Mouse (Mus musculus) frontal cortex, postnatal 10 days (tissue): Measurements from ENCODE around the gene Elmod3.
A peak's percentile ranks its signal among the peaks of the same experiment; 100 is the strongest.

Source experiments
- DNase-seq, 2 experiments: peaks; one replicate each; pipeline ENCODE4 v3.0.0; 2022; ENCODE audit warnings: low spot score in 2 of 2, mixed read lengths in 1 of 2

The Elmod3 gene

DNA sequence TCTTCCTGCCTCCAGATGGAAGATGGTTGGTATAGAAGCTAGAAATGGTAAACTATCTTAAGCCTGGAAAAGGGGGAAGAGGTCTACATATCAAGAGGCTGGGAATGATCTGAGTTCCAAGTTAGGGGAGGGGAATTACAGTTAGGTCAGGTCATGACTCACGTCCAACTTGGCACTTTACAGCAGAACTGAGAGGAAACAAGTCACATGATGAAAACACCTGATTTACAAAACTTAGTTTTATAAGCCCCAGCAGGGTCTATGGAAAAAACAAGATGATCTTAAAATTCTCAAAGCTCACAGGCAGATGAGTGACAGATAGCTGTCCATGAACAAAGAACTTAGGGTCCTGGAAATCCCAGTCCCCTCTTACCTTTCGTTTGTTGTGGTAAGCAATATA lies 16.9 kb upstream of the Elmod3 start:
- no peak for DNase-seq

DNA sequence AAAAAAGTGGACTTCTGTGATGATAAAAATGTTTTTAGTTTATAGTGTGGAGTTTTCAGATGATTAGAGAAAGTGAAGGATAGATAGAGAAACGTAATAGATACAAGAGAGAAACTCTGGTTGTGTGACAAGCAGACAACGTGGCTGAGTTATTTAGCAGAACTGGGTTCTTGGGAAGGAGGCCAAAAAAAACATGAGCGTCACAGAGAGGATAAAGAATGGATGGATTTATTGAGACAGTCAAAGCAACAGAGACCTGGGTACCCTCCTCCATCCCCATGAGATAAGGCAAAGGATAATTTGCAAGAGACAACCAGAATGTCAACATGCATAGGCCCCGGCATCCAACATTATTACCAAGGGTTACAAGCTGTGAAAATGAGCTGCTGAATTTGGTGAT lies 12.0 kb upstream of the Elmod3 start:
- DNase-seq, result no peak

DNA sequence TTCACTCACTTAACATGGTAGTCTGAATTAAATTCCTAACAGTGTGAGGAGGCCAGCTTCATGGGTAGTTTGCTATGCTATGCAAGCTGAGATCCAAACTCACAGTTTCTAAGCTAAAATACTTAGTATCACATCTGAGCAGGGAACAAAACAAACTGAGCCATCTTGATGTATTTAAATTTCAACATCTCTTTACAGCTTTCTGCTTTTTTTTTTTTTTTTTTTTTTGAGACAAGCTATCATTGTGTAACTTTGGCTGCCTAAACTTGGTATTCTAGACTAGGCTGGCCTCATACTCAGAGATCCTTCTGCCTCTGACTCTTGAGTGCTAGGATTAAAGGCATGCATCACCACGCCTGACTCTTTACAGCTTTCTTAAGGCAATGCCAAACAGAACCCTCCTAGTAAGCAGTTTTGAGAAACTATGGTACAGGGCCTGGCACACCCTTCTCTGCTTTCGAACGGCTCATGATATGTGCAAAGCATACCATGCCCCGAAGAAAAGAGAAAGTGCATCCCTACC lies 10.5 kb upstream of the Elmod3 start:
- no peak for DNase-seq

GRCm38 (mm10) chr6:72607676-72608075 lies 9.5 kb upstream of the Elmod3 start:
- DNase-seq, result no peak

GRCm38 (mm10) chr6:72607060-72607459 lies 8.8 kb upstream of the Elmod3 start:
- DNase-seq, result no peak

- DNase-seq, result no peak
Measured at GRCm38 (mm10) chr6:72604066-72604465, 5.9 kb upstream of the Elmod3 start.

DNA sequence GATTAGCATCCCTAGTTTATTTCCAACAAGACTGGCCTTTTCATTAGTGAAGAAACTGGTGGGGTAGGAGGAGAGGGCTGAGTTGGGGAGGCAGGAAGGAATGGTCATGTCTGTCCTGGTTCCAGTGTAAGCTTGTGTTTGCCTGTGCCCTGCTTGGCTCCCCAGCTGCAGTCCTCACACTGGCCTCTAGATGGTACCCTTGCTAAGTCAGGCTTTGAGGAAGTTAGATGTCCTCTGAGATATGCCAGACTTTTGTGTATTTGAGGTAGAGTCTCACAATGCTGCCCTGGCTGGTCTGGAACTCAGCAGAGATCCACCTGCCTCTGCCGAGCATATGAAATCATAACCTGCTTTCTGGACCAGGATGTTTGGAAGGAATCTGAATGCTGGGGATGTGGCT lies 3.5 kb upstream of the Elmod3 start:
- peak; percentile 56 to 74 for DNase-seq

DNA sequence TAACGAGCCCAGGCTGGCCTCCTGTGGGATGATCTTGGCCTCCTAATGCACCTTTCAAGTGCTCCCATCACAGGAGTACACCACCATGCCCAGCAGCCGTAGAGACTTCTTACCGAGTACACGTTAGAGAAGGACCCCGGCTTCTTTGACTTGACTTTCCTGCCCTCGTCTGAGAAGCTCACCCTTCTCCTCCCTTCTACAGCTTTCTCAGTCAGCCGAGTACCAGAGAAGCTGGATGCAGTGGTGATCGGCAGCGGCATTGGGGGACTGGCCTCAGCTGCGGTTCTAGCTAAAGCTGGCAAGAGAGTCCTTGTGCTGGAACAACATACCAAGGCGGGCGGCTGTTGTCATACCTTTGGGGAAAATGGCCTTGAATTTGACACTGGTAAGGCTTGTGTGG lies 2.6 kb upstream of the Elmod3 start:
- no peak for DNase-seq

GRCm38 (mm10) chr6:72600216-72600615 lies 2.0 kb upstream of the Elmod3 start:
- DNase-seq, result no peak

DNA sequence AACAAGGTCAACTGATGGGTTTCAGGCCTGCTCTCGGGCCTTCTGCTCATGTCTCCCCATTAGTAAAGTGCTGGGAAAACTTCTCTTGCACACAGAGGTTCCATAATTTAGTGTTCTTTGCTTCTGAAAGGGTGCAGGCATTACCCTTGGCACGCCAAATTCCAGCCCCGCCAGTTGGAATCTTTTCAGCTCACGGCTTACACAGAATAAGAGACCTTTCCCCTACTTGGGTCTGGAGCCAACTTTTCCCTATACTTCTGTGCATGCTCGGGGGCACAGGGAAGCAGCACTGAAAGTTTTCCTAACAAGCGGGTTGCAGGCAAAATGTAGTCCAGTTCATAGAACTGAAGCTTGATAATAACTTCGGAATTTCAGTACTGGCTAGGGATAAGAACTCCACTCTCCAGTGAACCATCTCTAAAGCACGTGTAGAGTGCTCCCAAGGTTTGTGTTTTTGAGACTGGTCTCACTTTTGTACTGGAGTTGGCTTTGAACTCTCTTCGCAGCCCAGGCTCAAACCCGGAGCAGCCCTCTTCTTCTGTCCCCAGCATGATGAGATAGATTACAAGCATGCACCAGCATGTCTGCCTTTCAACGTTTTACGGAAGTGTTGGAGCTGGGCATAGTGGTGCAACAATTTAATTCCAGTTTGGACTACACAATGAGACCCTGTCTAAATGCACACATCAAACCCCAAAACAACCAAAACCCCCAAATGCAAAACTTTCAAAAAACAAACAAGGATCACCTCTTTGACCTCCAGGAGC lies 761 bp upstream of the Elmod3 start:
- DNase-seq, result peak; percentile 35 to 37

DNA sequence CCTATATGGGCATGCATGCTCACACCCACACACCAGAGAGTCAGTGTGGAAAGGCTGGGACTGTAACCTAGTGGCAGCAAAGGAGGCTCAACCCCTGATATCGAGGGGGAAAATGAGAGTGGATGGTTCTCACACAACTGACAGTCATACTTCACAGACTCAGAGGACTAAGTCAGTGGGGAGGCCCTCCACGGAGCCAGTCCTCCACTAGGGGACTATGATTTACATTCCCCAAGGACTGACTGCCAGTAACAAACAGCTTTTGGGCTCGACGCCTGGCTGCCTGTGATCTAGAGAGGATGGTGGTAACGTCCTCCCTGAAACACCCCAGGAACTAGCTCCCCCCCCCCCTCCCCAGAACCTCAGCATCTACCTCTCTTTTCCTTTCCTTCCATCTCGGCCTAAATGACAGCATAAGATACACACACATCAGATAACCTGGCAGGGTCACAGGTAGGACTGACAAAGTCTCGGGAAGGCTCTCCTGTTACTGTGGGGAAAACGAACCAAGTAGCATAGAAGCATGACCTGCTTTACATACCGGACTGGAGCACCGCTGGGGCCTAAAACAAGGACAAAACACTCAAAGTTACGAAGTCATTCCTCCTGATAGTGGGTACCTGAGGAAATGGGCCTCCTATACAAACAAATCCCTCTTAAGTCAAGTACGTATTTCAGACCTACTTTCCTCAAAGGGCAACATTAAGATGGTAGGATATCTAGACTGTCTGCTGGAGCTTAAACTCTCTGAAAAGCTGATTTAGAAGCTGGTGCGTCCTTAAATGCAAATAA lies 934 bp downstream of the Elmod3 start:
- DNase-seq, result no peak

GRCm38 (mm10) chr6:72593914-72594313 lies 4.3 kb downstream of the Elmod3 start:
- DNase-seq, result no peak

GRCm38 (mm10) chr6:72593011-72593803 lies 5.0 kb downstream of the Elmod3 start:
- DNase-seq, result peak in 1 of 2 experiments; percentile 43

DNA sequence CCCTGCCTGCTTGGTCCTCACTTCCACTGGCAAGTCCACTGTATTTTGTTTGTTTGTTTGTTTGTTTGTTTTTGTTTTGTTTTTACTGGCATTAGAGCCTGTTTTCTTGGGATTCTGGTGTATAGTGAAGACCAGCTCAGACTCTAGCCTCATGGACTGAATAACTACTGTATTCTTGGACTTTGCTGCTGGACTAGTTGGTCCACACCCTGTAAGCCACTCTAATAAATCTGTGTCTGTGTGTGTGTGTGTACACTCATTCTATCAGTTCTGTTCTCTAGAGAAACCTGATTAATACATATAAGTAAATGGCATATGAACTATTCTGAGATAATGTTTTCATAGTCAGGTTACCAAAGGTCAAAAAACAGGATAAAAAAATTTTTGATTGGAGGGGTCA lies 8.1 kb downstream of the Elmod3 start:
- DNase-seq, result no peak

- no peak for DNase-seq
Measured at GRCm38 (mm10) chr6:72588307-72588706, 9.9 kb downstream of the Elmod3 start.

DNA sequence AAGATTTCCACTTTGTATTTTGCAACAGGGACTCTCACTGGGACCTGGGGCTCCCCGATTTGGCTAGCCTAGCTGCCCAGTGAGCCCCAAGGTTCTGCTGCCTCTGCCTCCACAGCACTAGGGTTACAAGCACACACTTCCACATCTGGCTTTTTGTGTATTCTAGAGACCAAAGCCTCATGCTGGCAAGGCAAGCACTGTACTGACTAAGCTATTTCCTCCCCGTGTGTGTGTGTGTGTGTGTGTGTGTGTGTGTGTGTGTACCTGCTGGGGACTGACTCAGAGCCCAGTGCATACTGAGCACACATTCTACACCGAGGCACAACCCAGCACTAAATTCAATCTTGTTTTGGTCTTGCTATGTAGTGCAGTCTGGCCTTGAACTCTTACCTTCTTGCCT lies 11.5 kb downstream of the Elmod3 start:
- no peak for DNase-seq

- no peak for DNase-seq
Measured at GRCm38 (mm10) chr6:72584154-72584553, 14.1 kb downstream of the Elmod3 start.

DNA sequence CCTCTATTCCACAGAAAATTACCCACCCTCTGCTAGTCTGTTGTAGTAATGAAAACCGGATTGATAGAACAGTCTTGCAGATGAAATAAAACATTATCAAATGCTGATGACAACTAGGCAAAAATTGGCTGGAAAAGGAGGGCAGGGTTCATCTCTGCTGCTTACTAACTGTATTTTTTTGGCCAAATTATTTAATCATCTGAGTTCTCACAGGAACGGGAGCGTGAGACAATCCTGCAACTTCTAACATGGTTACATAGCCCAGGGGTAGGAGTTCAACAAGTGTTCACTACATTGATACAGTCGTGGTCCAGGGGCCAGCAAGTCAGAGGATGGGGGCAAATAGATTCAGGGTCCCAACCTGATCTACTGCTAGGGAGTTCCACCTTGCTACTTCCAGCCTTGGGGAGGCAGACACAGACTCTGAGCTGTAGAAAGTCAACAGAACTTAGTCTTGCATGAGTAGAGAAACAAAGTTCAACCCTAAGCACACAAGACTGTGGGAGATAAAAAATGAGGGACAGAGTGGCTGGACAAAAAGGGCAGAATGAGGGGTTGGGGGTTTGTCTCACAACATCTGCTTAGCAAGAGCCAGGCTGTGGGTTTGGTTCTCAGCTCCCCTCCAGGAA lies 14.9 kb downstream of the Elmod3 start:
- DNase-seq, result no peak

GRCm38 (mm10) chr6:72581625-72582382 lies 16.4 kb downstream of the Elmod3 start:
- no peak for DNase-seq

GRCm38 (mm10) chr6:72576041-72576440 lies 22.2 kb downstream of the Elmod3 start:
- DNase-seq, result no peak

DNA sequence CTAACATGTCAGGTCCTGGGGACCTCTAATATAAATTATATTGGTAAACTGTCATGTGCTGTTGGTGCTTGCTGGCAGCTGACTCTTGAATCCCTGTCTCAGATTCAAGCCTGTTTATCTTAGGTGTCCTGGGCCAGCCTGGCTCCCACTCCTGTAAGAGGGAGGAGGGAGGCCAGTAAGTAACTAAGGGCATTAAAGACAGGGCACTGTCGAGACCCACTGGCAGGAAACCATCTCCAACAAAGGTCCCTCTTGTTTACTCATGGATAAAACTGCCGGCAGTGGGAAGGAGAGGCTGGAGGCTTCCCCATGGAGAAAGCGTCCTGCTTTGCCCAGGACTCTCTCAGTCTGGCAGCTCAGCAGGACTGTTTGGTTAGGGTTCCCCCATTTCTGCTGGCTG lies 26.4 kb downstream of the Elmod3 start:
- no peak for DNase-seq
